18 mouse cellular contexts compared by ENCODE assay signal in the genomic region with DNA sequence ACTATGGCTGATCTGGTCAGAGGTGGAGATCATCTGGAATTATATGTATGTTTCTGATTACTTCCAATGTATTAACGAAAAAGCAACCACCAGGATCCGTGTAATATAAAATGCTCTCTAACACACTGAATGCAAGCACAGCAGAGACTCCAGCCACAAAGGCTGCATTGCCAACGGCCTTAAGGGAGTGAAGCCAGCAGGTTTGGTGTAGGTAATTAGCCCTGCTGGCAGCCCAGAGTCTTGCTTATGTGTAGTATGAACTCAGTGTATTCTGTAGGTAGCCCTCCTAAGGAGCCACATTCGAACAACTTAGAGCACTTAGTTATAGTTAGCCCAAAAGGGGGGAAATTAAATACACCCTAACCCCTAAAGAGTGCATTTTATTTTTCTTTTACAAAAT.
DNase-seq lines count a peak whose midpoint lies in the region; ATAC-seq and TF ChIP-seq lines count a peak whose summit lies in the region.
"Had no signal": no experiment of that assay in that cellular context is flagged by ENCODE, and none has a peak within 500 bp of the region (broad histone marks: within the 10 kb centered on the region; RNA-seq: fewer than 3 reads in every experiment).

No protein-coding gene starts in this region.

- H3K27ac ChIP-seq in hindbrain, embryonic 10.5 days: peak overlapping the region; percentile 35; the same call in 1 of the 2 replicates
- H3K27ac ChIP-seq in hindbrain, embryonic 11.5 days (ENCODE audit: low read depth, low read length): no peak overlapping the region
- H3K27ac ChIP-seq in forebrain, embryonic 14.5 days (ENCODE audit: low read depth, low read length): peak overlapping the region; percentile 58
- H3K27ac ChIP-seq in hindbrain, embryonic 13.5 days: peak overlapping the region; percentile 69
- H3K27ac ChIP-seq in midbrain, postnatal 0 days (ENCODE audit: low read depth, low read length): no peak overlapping the region
- H3K27ac ChIP-seq: embryonic facial prominence, embryonic 15.5 days; kidney, postnatal 0 days; macrophage had no signal

- H3K4me1 ChIP-seq in hindbrain, embryonic 10.5 days (replicated peaks): peaks cover 15% of the 10 kb centered on the region
- H3K4me1 ChIP-seq in hindbrain, embryonic 11.5 days (replicated peaks; ENCODE audit: control insufficient read depth, insufficient read depth, low read length): no peaks in the 10 kb centered on the region
- H3K4me1 ChIP-seq in forebrain, embryonic 14.5 days (ENCODE audit: control insufficient read depth, insufficient read depth, low read length): peaks cover 18% of the 10 kb centered on the region
- peaks cover 24% of the 10 kb centered on the region for H3K4me1 ChIP-seq in hindbrain, embryonic 13.5 days (replicated peaks)
- H3K4me1 ChIP-seq in midbrain, postnatal 0 days (ENCODE audit: insufficient read depth, low read length): no peaks in the 10 kb centered on the region

- peaks cover 6% of the 10 kb centered on the region; the same call in 1 of the 2 replicates for H3K9me3 ChIP-seq in hindbrain, embryonic 10.5 days
- no peaks in the 10 kb centered on the region for H3K9me3 ChIP-seq in hindbrain, embryonic 11.5 days (ENCODE audit: control insufficient read depth, low read length)
- H3K9me3 ChIP-seq in forebrain, embryonic 14.5 days (replicated peaks; ENCODE audit: control insufficient read depth, low read length): no peaks in the 10 kb centered on the region; the same call in 1 of the 2 replicates
- H3K9me3 ChIP-seq in hindbrain, embryonic 13.5 days: no peaks in the 10 kb centered on the region
- H3K9me3 ChIP-seq in midbrain, postnatal 0 days (ENCODE audit: low read length): no peaks in the 10 kb centered on the region
- H3K9me3 ChIP-seq: embryonic facial prominence, embryonic 15.5 days had no signal

- DNase-seq in hindbrain, embryonic 10.5 days (ENCODE audit: low spot score): no peak
- DNase-seq in hindbrain, embryonic 11.5 days (ENCODE audit: low spot score): no peak
- DNase-seq in forebrain, embryonic 14.5 days (ENCODE audit: low spot score): peak; percentile 49
- peak; percentile 12 for DNase-seq in midbrain, postnatal 0 days (ENCODE audit: low spot score)
- no peak for DNase-seq in cerebellum, adult 11-12 months
- no peak for DNase-seq in gastrocnemius, postnatal 10 days
- DNase-seq: adrenal gland, adult 2 months; cerebellum, adult 18-20 months; heart, adult 18-20 months; heart, postnatal 10 days; thymus, postnatal 25 days had no signal

- no peak overlapping the region for H3K4me3 ChIP-seq in hindbrain, embryonic 10.5 days
- H3K4me3 ChIP-seq in hindbrain, embryonic 11.5 days (ENCODE audit: low read depth, low read length): no peak overlapping the region
- no peak overlapping the region for H3K4me3 ChIP-seq in forebrain, embryonic 14.5 days (ENCODE audit: low read depth, low read length)
- H3K4me3 ChIP-seq in hindbrain, embryonic 13.5 days: no peak overlapping the region
- H3K4me3 ChIP-seq in midbrain, postnatal 0 days (ENCODE audit: low read depth, low read length): no peak overlapping the region
- H3K4me3 ChIP-seq: embryonic facial prominence, embryonic 15.5 days; layer of hippocampus, adult 2 months had no signal

- H3K27me3 ChIP-seq in hindbrain, embryonic 10.5 days (ENCODE audit: insufficient read depth, poor library complexity, severe bottlenecking): no peaks in the 10 kb centered on the region
- H3K27me3 ChIP-seq in hindbrain, embryonic 11.5 days (ENCODE audit: control insufficient read depth, insufficient read depth, low read length): no peaks in the 10 kb centered on the region
- no peaks in the 10 kb centered on the region for H3K27me3 ChIP-seq in forebrain, embryonic 14.5 days (replicated peaks; ENCODE audit: control insufficient read depth, insufficient read depth, low read length)
- no peaks in the 10 kb centered on the region for H3K27me3 ChIP-seq in hindbrain, embryonic 13.5 days
- no peaks in the 10 kb centered on the region for H3K27me3 ChIP-seq in midbrain, postnatal 0 days (ENCODE audit: insufficient read depth, low read length)
- H3K27me3 ChIP-seq: embryonic facial prominence, embryonic 15.5 days had no signal

- WGBS in hindbrain, embryonic 10.5 days: 79% methylated on average over 4 of the region's 4 CpGs
- 73% methylated on average over 4 of the region's 4 CpGs for WGBS in hindbrain, embryonic 11.5 days
- 20% methylated on average over 4 of the region's 4 CpGs for WGBS in forebrain, embryonic 14.5 days
- 69% methylated on average over 4 of the region's 4 CpGs for WGBS in hindbrain, embryonic 13.5 days
- 66% methylated on average over 4 of the region's 4 CpGs for WGBS in midbrain, postnatal 0 days

- H3K9ac ChIP-seq in hindbrain, embryonic 11.5 days (ENCODE audit: low read depth, low read length): no peak overlapping the region
- no peak overlapping the region for H3K9ac ChIP-seq in forebrain, embryonic 14.5 days (ENCODE audit: low read length)
- H3K9ac ChIP-seq in hindbrain, embryonic 13.5 days: no peak overlapping the region
- H3K9ac ChIP-seq in midbrain, postnatal 0 days (replicated peaks; ENCODE audit: low read length, poor library complexity, severe bottlenecking): no peak overlapping the region
- H3K9ac ChIP-seq: embryonic facial prominence, embryonic 15.5 days; lung, embryonic 14.5 days had no signal

- TF ChIP-seq CTCF in midbrain, postnatal 0 days (IDR thresholded peaks at IDR 0.05): no peak

- H3K4me2 ChIP-seq in hindbrain, embryonic 11.5 days (replicated peaks; ENCODE audit: low read depth, low read length): no peak overlapping the region
- peak overlapping the region; percentile 37; the same call in 1 of the 2 replicates for H3K4me2 ChIP-seq in forebrain, embryonic 14.5 days (ENCODE audit: low read length)
- no peak overlapping the region for H3K4me2 ChIP-seq in hindbrain, embryonic 13.5 days
- H3K4me2 ChIP-seq in midbrain, postnatal 0 days (ENCODE audit: low read depth, low read length, poor library complexity, severe bottlenecking): no peak overlapping the region
- H3K4me2 ChIP-seq: embryonic facial prominence, embryonic 15.5 days; lung, embryonic 14.5 days had no signal

- ATAC-seq in hindbrain, embryonic 11.5 days (ENCODE audit: low FRiP score): no peak
- ATAC-seq in forebrain, embryonic 14.5 days: 0 out of 2 replicates have a peak, but pooled peaks have one; percentile 22
- ATAC-seq in hindbrain, embryonic 13.5 days (ENCODE audit: low FRiP score): peak; percentile 39; the same call in 1 of the 2 replicates
- ATAC-seq in midbrain, postnatal 0 days (ENCODE audit: low FRiP score): no peak
- ATAC-seq: intestine, embryonic 16.5 days had no signal

- no peaks in the 10 kb centered on the region for H3K36me3 ChIP-seq in hindbrain, embryonic 10.5 days
- H3K36me3 ChIP-seq in hindbrain, embryonic 11.5 days (ENCODE audit: control insufficient read depth, insufficient read depth, low read length): no peaks in the 10 kb centered on the region
- H3K36me3 ChIP-seq in forebrain, embryonic 14.5 days (ENCODE audit: control insufficient read depth, insufficient read depth, low read length): no peaks in the 10 kb centered on the region
- H3K36me3 ChIP-seq in hindbrain, embryonic 13.5 days: peaks cover 4% of the 10 kb centered on the region
- no peaks in the 10 kb centered on the region for H3K36me3 ChIP-seq in midbrain, postnatal 0 days (ENCODE audit: insufficient read depth, low read length)
- H3K36me3 ChIP-seq: embryonic facial prominence, embryonic 15.5 days had no signal

Comparison
In these comparisons a context has a peak if more than half of its experiments do, and no peak if none do; other contexts are left out.
1. H3K27ac ChIP-seq: peak in hindbrain, embryonic 10.5 days (single experiment), forebrain, embryonic 14.5 days (single experiment) and hindbrain, embryonic 13.5 days (single experiment); none in hindbrain, embryonic 11.5 days (single experiment) and midbrain, postnatal 0 days (single experiment).
2. ATAC-seq: peak in forebrain, embryonic 14.5 days (single experiment) and hindbrain, embryonic 13.5 days (single experiment); none in hindbrain, embryonic 11.5 days (single experiment) and midbrain, postnatal 0 days (single experiment).
3. DNase-seq: peak in forebrain, embryonic 14.5 days (single experiment) and midbrain, postnatal 0 days (single experiment); none in hindbrain, embryonic 10.5 days (single experiment), hindbrain, embryonic 11.5 days (single experiment), cerebellum, adult 11-12 months (single experiment) and gastrocnemius, postnatal 10 days (single experiment).